Mouse (Mus musculus) T-helper 17 cell (primary cell): ENCODE data around the gene Prune2.

Experiments used
- in situ Hi-C, 2 experiments: fragments of 300-600 bp; cut with MboI, MseI; formaldehyde crosslinking; loops; 1 replicate in 1 of 2; 2 replicates in 1 of 2; pipeline ENCODE4 v1.15.1; 2025; ENCODE audit warnings: high pct_unique_total_duplicates in 2 of 2

The Prune2 gene

GRCm38 (mm10) chr19:17124034-17124735 lies 168.3 kb downstream of the Prune2 start:
- in situ Hi-C loops: loop anchor here (5.0 to 25.0 kb wide), 3 partner anchors 263 to 1438 kb away; partner anchors contain the start of gene Rfk (in 1 of the 2)

DNA sequence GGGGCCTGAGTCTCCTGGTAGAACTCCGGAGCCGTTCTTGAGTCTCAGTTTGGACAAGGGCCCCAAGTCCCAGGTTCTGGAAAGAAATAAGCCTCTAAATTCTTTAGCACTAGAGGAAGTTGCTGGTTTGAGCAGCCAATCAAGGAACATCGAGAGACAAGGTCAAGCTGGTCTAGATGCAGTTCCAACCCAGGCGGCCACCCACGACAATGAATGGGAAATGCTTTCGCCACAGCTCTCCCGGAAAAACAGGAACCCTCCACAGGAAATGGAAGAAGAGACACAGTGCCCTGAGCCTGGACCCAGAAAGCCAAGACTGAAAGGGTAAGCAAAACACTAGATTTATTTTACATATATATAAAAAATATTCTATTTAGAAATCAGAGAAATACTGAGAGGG lies 169.5 kb downstream of the Prune2 start:
- in situ Hi-C loops: no loop called here

GRCm38 (mm10) chr19:17130544-17130943 lies 174.6 kb downstream of the Prune2 start:
- in situ Hi-C loops: no loop called here

GRCm38 (mm10) chr19:17136677-17137460 lies 181.0 kb downstream of the Prune2 start:
- in situ Hi-C loops: no loop called here

DNA sequence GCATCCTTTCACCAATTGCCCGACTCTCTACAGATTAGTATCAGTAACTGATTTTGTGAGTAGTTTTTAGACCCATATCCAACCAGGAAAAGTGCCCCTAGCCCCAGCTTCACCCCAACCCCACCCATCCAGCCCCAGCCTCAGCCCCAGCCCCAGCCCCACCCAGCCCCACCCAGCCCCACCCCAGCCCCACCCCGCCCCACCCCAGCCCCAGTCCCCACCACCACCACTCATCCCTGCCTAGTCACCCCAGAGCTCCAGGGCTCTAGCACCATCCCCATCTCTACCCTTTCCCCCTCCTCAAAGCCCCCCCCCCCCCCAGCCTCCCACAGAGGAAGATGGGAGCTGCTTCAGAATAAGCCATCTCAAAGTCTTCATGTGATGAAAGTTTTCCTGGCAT lies 181.7 kb downstream of the Prune2 start:
- in situ Hi-C loops: no loop called here

- in situ Hi-C loops: no loop called here
Measured at GRCm38 (mm10) chr19:17138144-17138915, 182.4 kb downstream of the Prune2 start.

- in situ Hi-C loops: no loop called here
Measured at GRCm38 (mm10) chr19:17140016-17140914, 184.3 kb downstream of the Prune2 start.

DNA sequence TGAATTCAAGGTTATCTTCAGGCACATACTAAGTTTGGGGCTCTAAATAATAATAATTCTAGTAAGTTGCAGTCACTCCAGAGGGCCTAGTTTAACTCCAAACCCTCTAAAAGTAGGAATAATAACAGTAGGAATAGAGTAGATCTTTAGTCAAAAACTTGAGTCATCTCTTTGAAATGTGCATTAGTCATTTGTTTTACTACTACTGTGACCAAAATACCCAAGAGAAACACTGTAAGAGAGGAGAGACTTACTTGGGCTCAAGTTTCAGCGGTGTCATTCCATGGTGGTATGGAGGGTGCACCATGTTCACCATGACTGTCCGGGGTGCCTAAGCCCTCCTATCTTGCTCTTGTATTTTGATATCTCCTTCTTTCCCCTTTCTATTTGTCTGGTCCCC lies 187.3 kb downstream of the Prune2 start:
- in situ Hi-C loops: no loop called here

DNA sequence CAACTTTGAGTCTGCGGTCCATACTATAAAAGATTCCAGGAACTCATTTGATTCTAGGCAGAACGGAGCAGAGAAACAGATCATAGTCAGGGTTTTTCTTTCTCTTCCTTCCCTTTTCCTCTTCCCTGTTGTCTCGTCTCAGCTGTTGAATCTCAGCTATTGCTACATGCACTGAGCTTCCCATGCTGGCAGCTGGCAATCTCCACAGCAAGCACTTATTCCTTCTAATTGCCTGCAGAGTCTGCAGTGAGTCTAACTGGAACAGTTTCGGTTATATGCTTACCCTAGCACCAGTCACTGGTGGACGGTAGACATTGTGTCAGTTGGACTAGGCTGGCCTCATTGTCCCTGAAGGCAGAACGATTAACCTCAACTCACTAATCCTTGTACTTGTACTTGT lies 188.3 kb downstream of the Prune2 start:
- in situ Hi-C loops: no loop called here

DNA sequence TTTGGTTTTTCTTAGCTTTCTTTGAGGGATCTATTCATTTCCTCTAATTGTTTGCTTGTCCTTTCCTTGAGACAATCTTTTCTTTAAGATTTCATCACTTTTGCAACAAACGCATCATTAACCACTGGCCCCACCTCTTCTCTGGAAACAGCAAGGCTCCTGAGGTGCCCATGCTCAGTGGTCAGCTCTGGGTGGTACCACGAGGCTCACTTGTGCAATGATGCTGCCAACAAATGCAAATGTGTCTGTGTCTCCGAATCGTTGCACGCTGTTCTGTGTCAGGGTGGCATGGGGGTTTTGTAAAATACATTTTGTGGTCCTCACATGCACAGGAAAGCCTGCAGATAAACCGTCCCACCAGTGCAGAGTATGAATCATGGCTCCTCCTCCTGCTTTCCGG lies 194.1 kb downstream of the Prune2 start:
- in situ Hi-C loops: no loop called here

- in situ Hi-C loops: no loop called here
Measured at GRCm38 (mm10) chr19:17151781-17152180, 195.9 kb downstream of the Prune2 start.

GRCm38 (mm10) chr19:17152461-17152860 lies 196.5 kb downstream of the Prune2 start:
- in situ Hi-C loops: no loop called here

DNA sequence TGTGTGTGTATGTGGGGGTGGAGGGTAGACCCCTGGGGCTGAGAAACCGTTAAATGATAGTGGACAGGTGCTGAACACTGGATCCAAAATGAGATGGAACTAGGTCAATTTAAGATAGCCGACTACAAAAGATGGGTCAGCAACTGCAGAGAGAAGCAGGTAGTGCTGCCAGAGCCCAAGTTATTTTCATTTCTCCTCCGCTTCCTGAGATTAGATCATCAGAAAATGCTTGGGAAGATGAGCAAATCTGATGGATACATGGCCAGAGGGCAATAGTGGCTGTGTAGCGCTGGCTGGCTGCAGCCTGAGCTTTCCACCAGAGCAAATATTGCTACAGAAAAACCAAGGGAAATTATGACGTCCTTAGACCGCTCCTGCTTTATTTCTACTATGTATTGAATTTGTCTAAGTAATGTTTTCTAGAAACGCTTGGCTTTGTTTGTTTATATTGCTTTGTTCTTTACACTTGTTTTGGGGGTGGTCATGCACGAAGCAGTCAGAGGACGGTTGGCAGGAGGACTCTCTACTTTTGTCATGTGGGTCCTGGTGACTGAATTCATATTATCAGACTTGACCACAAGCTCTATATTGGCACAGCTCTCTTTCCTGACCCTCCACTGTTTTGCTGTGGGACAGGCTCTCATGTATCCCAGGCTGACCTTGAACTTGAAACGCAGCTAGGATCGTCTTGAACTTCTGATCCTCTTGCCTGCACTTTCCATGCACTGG lies 198.2 kb downstream of the Prune2 start:
- in situ Hi-C loops: no loop called here

- in situ Hi-C loops: no loop called here
Measured at GRCm38 (mm10) chr19:17155216-17155615, 199.3 kb downstream of the Prune2 start.

DNA sequence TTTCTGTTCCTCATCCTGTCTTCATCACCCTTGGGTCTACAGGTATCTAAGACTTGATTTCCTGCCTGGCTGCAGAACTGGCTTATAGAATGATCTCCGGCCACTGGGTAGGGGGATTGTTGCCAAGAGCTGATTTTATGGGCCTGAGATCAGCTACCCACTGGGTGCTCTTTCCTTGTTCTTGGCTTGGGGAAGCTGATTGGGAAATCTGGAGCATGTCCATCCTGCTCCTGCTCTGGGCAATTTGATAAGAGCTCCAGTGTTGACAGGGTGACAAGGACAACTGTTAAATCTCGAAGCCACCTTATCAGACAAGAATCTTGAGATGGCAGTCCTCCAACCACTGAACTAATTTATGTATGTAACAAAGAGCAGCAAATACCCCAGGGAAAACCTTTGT lies 203.8 kb downstream of the Prune2 start:
- in situ Hi-C loops: no loop called here

- in situ Hi-C loops: no loop called here
Measured at GRCm38 (mm10) chr19:17160231-17160630, 204.3 kb downstream of the Prune2 start.

DNA sequence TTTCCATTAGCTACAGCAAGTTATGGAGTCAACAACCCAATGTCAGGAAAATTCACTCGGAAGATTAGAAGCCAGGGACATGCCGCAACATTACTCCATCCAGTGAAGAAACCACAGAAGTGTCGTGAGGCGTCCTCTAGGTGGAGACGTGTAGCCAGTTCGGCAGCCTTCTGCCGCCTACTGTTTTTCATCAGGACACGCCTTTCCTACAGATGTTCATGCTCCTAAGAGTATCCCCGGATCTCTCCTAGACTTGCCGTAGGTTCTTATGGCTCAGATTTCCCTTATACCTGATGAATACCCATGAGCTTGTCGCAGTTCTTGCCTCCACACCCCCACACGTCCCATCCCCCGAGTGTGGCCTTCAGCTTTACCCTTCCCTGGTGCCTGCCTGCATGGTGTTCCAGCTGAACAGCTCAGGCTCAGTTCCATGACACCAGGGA lies 207.6 kb downstream of the Prune2 start:
- in situ Hi-C loops: no loop called here

DNA sequence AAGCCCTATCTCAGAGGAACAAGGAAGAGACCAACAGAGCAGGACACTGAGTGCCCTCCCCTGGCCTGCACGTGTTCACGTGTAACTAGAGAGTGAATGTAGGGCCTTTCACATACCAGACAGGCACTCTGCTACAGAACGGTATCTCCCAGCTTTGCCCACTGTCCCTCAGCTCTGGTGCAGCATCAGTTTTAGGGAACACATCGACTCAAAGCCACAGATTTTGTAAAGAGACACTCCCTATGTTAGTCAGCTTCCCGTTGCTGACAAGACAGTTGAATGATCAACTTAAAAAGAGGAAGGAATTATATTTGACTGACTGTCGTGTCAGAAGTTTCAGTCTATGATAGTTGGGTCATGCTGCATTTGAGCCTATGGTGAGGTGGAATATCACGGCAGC lies 210.4 kb downstream of the Prune2 start:
- in situ Hi-C loops: no loop called here

DNA sequence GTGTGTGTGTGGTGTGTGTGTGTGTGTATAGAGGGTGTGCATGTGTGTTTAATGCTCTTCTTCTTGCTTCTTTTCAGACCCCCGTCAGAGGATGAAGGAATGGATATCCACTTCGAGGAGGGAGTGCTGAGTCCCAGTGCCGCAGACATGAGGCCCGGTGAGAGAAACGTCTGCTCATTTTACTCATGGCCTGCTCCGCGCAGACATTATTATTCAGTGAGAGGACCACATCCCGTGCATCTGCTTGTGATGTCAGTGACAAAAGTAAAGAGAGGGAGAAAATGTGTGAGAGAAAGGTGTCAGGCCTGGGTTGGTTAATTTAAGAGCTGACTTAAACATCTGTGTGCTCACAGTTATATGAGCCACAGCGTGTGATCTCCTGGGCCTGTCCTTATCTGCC lies 212.3 kb downstream of the Prune2 start:
- in situ Hi-C loops: no loop called here

GRCm38 (mm10) chr19:17169746-17170145 lies 213.8 kb downstream of the Prune2 start:
- in situ Hi-C loops: no loop called here
